Mouse (Mus musculus) c-Kit-negative CD71-positive TER-119-positive erythroid progenitor cells, embryonic 14.5 days (primary cell): ENCODE measurements around the gene Foxj3.
"Not testable (repeated sequence)": the region's sequence is repeated elsewhere in the genome, so short reads cannot be mapped to it uniquely, and the experiment has no call there.

Experiments
- DNase-seq: peaks from one replicate; pipeline ENCODE4 v3.0.0-alpha.2; 2013; ENCODE audit warnings: low read depth, low spot score

Gene Foxj3

DNA sequence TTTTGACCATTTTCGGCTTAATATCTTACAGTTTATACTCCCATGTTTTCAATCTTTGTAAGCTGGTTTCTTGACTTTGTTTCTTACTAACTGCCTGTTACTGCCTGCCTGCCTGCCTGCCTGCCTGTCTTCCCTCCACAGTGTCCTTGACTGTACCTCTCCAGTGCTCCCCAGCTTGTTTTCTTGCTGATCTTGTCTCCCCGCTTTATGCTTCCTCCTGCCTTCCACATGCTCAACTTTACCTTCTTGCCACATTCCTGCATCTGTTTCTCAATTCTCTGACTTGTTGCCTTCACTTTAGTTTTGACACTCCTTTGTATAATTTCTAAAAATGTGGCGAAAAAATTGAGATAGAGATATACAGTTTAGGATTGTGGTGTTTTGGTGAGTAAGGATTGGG lies 35.9 kb downstream of the Foxj3 start:
- DNase-seq, result no peak

DNA sequence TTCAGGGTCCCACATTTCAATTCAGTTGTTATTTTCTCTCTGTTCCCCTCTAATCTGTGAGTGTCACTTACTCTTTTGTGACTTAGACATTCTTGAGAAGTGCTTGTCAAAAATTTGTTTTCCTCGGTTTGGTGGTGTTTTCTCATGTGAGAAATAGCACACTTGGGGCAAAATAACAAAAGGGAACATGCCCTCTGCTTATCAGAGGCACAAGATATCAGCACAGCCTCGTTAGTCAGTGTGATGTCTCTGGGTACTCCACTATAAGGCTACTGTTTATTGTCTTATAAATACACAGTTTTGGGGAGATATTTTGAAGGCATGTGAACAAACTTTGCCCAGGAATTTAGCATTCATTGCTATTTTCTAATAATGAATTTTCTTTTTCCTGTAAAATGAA lies 37.7 kb downstream of the Foxj3 start:
- no peak for DNase-seq

DNA sequence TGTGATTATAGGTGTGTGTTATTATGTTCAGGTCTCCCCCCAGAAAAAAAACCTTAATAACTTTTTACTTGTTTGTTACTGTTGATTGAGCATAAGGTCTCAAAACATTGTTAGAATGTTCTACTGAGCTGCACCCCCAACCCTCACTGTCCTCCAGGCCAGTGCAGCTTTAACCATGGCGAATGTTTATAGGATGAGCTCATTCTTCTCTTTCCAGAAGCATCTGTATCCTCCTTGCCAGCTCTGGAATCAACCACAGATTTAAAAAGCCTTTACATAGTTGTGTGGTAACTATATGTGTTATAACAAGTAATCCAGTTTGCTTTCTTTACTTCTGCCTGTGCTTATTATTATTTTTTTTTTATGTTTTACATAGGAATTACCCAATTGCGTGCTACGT lies 38.7 kb downstream of the Foxj3 start:
- no peak for DNase-seq

DNA sequence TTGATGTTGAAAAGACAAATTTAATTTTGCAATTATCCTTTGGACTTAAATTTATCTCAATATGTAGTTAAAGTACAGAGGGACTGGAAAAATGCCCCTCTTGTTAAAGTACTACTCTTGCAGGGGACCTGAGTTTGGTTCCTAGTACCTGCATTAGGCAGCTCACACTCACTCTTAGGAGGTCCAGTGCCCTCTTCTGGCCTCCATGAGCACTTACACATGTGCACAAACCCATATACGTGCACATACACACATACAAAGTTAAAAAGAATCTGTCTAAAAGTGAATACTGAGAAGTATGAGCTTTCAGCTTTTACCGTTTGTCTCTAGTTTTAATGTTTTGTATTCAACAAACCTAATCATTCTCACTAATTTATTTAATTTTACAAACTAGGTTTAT lies 51.2 kb downstream of the Foxj3 start:
- no peak for DNase-seq

DNA sequence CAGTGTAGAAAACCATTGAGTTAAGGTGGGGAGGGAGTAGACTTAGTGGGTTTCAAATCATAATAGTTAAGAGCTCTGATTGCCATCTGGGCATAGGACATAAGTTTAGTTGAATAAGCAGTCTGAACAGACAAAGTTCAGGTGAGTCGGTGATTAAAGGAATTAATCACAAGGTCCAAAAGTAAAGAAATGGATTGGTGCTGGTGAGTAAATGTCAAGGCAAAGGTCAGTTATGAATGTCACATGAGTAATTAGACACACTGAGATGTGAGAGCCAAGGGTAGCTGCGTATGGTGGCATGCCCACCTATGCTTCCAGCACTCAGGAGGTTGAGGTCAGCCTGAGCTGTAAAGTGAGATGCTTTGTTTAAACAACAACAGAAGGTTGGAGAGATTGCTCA lies 52.6 kb downstream of the Foxj3 start:
- no peak for DNase-seq

DNA sequence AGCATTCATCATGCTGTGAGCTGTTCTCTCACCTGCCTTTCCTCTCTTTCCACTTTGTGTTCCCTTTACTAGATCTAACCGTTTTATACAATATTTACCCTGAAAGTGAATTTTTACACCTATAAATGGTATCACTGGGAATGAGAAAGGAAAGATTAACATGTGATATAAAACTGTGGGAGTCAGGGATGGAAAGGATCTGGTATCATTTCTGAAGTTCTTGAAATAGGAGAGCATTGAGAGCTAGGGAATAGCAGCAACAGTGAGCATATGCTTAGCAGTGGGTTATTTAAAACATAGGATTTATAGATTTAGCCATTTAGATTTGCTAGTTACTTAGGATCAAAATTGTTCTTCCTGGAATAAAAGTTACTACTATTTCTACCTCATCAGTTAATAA lies 53.2 kb downstream of the Foxj3 start:
- no peak for DNase-seq

DNA sequence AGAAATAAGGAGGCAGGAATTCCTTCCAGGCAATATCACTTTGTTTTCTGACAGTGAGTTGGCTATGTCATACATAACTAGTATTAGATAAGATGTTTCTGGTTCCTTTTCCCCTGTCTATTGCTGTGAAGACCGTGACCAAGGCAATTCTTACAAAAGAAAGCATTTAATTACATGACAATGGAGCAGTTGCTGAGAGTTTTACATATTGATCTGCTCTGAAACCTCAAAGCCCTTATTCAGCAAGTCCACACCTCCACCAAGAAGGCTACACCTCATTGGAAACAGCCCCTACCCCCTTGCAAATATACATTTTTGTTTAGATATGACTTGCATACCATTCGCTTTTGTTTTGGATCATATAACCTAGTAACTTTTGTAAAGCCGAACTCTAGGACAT lies 55.7 kb downstream of the Foxj3 start:
- DNase-seq, result no peak

DNA sequence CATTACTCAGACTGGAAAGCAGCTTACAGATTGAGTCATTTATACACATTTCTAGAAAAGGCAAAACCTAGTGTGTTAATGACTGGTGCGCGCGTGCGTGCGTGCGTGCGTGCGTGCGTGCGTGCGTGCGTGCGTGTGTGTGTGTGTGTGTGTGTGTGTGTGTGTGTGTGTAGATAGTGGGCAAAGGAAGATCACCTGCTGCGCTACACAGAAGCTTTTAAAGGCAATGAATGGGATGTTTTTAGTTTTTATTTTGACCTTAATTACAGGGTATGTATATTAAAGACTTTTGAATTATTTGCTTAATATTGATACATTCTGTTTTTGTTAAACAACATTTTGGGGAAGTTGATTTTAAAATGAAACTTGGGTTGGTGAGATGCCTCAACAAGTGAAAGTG lies 57.5 kb downstream of the Foxj3 start:
- DNase-seq, result no peak

DNA sequence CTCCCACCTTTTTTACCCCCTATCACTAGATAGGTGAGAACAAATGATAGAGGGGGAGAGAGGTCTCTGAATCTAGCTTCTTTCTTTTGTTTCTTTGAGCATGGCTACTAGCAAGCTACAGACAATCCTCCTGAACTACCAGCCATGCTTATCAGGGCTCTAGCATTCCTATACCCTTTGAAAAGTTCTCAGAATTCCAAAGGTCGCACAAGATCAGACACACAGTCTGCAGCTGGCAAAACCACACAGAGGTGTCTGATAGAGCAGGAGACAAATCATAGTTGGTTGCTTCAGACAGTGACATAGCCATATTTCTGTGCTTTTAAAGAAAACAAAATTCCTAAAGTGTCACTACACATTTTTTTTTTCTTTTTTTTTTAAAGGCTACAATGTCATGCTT lies 62.8 kb downstream of the Foxj3 start:
- no peak for DNase-seq

DNA sequence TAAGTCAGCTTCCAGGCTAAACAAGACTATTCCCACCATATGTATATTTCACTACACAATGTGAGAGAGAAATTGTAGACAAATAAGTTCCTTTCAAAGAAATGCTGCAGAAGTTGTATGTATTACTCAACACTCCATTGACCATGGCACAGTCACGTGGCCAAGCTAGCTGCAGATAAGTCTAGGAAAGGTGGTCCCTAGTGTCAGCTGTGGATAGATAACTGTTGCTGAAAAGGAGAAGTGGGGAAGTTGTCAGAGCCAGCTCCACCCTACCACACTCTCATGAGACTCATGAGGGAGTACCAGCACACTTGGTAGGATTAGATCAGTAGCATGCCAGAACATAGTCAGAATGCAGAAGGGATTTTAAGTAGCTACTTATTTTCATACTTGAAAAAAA lies 72.7 kb downstream of the Foxj3 start:
- no peak for DNase-seq

DNA sequence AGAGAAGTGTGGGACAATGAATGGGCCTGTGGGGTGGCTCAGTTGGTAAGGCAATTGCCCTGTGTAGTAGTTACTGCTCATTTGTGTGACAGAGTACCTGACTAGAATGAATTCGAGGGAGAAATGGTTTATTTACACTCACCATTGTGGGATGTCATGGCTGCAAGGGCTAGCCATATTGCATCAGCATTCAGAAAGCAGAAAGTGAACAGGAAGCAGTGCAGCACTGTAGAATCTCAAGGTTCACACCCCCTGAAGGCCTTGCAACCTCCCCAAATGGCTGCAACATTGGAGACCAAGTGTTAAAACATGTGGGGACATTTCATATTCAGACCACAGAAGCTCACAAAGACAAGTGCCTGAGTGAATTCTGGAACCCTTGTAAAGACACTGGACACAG lies 77.3 kb downstream of the Foxj3 start:
- DNase-seq, result no peak

DNA sequence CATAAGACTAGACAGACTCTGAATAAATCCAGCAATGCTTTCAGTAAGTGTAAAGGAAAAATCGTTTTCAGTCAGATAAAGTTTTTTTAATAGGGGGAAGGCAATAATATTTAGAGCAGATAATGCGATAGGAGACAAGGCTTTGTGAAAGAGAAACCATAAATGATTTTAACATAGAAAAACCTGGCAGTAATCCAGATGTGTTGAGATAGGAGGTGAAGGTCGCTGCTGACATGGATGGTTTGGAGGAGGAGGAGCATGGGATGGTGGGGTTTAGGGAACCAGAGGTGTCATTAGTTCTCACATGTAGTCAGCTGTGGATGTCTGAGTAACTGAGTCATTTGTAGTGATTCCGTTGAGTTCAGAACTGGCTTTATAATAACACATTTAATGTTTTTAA lies 77.9 kb downstream of the Foxj3 start:
- DNase-seq, result no peak

DNA sequence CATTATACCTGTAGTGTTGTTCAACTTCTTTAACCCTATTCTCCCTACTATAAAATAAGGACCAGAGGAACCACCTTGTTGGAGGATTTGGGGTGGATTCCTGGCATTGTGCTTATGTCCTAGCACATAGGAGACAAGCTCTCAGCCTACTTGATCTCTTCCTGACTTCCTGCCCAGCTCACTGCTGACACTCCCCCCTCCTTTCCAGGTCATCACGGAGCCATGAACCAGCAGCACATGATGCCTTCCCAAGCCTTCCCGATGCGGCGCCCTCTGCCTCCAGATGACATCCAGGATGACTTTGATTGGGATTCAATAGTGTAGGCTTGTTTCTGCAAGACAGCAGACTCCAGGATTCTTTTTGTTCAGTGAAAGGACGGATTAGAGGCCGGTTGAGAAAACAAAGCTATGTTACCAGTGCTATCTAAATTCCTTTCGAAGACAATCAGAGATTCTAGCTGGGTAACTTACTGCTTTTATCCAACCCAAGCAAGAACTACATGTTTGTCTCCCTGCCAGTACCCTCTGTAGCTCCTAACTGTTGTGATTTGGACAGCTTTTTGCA lies 89.4 kb downstream of the Foxj3 start:
- DNase-seq, result no peak

DNA sequence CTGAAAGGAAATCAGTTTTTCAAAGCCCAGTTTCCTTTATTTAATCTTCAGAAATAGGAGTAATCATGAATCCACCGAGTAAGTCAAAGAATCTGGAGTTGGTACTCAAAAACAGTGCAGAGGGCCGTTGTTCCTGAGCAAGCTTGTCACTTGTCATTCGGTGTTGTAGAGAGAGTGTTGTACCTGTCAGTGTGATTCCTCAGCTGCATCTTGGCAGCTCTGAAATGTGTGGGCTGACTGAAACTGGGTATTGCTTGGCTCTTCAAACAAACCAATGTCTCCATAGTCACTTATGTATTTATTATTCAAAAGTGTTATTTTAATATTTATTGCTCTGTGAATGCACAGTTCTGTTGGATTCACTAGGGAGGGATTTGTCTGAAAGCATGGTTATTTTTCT lies 90.1 kb downstream of the Foxj3 start:
- DNase-seq, result no peak

DNA sequence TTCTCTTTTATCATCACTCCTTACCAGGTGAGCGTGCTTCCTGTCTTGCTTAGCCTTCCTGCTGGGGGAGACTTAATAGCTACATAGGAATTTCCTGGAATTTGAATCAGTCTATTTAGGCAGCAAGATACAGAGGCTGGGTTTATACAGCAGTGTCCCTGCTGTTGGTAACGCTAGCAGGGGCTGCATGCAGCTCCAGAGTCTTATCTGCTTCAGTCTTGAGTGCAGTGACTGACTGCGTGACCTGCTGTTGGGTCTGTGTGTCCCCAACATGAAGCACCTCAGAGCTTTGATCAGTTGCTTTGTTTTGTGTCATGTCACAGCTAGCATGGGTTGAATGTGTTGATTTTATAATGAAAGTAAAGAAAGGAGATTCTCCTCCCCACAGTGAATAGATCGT lies 90.5 kb downstream of the Foxj3 start:
- no peak for DNase-seq

DNA sequence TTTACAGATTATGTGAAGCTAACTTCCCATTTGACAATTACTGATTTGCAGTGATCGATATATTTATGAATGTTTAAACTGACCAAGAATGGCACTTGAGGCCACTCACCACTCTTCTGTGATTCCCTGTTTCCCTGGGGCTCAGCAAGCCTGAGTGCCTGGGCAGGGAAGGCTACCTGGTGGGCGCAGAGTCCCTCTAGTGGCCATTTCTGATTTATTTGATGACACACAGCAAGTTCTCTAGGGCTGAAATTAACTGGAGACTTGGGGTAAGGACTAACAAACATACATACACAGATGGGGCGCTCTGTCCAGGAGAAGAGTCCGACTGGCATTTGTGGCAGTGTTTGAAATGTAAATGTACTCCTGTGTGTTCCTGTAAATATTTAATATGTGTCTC lies 91.6 kb downstream of the Foxj3 start:
- DNase-seq, result not testable (repeated sequence)

DNA sequence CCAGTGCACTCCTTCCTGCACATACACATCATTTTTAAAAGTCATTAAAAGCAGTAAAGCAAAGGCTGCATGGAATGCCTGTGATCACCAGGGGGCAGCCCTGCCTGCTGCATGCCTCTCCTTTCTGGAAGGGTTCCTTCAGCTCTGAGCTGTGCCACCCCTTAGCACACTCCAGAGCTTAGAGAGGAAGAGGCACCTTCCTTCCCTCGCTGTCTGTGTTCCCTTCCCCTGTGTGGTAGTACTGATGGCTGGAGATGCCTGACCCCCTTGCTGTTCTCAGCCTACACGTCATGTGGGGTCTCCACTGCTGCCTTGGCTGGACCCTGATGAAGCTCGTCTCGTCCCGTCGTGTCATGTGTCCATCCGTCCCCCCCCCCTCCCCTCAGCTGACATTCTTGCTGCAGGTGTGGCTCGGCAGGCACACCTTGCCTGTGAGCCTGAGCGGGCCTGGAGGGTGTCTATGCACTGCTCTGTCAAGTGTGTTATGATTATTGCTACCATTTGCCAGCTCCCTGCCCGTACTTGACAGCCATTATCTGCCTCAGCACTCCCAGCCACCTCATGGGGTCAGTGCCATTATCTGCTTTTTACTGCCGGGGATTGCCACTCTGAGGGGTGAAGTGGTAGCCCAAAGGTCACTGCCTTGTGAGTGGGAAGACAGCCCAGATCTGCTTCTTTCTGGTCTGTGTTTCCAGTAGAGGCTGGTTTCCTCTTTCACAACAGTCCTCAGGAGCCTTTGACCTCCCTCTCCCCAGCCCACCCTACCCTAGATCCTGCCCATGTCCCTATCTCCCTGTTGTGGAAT lies 94.5 kb downstream of the Foxj3 start:
- DNase-seq, result no peak

DNA sequence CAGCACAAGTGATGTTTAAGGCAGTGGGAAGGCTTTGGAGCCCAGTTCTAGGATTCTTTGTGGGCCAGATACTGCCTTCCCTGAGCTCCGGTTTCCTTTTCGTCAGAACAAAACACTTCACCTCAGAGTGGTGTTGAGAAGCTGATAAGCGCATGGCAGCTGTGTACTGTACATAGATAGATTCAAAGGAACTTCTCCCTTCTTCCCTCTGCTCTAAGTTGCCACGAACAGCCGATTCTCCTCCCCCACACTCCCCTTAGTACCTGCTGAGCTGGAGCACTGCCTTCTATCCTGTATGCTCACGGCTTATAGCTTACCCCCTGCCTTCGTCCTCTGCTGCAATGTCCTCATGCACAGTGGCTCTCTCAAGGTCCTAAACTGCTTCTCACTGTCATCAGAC lies 95.9 kb downstream of the Foxj3 start:
- no peak for DNase-seq

DNA sequence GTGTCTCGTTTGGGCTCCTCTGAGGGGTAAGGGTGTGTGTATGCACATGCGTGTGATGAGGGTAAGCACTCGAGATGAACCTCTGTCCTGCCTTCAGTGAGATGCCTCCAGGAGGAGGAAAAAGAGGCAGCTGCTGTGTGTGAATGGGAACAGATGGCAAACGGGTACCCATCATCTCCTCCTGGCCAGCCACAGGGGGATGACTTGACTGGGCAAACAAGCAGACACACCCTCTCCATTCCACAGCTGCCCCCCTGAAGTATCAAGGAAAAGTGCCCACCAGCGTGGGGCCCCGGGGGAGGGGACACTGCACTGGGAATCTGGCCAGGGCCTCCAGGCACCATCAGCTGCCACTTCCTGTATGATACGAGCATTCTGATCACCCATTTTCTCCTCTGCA lies 96.5 kb downstream of the Foxj3 start:
- no peak for DNase-seq

DNA sequence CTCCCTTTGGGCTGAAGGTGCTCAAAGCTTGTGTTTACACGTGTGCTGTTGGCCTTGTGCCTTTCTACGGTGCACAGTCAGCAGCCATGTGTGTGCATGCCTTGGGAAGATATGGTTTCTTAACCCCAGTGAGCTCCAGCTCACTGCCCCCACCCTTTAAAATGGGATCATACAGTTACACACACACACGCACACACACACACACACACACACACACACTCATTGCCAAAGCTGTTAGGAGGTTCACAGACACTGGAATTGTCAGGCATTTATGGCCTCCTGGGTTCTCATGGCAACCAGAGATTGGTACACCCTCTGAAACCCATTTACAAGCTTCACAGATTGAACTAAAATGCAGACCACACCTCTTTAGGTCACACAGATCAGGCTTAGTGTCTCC lies 97.1 kb downstream of the Foxj3 start:
- DNase-seq, result no peak

DNA sequence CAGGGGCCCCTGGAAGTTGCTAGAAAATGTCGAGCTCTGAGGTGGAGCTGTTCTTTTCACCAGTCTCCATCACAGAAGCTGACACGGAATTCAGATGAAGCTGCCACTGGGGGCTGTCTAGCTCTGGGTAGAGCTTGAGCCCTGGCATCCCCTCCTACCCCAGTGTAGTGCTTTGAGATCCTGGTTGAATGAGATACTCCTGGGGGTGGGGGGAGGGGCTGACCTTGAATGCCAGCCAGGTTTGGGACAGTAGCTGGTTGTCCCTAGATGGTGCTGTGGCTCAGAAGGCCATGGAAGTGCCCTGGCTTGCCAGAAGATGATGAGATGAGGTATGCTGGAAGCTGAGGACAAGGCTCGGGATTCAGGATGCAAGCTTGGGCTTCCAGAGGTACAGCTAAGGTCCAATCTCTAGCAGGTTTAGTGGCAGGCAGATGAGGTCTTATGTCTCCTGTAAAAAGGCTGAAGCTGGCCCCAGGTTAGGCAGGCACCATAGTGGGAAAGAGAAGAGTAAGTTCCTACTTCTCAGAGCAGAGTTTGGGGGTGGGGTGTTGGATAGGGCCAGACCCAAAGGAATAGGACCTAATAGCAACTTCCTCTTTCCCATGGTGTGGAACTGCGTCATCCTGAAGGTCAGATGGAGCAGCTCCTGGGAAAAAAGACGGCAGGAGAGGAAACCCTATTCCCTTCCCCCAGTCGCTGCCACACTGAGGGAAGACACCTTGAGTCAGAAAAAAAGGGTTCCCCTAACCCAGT lies 98.3 kb downstream of the Foxj3 start:
- DNase-seq, result no peak

DNA sequence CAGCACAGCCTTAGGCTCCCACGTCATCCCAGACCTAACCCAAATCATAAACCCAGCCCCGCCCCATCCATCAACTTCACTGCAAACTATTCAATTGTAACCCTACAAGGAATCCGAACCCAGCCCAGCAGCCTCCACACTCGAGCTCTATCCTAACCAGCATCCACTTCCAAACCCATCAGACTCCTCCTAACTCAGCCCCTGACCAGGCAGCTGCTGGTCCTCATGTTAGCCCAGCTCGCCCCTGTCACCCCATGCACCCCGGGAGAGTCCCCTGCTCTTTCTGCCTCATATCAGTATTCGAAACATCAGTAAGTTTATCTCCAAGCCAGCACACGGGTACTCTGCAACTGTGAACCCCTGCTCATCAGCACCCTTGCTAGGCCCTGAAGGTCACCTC lies 98.9 kb downstream of the Foxj3 start:
- no peak for DNase-seq

DNA sequence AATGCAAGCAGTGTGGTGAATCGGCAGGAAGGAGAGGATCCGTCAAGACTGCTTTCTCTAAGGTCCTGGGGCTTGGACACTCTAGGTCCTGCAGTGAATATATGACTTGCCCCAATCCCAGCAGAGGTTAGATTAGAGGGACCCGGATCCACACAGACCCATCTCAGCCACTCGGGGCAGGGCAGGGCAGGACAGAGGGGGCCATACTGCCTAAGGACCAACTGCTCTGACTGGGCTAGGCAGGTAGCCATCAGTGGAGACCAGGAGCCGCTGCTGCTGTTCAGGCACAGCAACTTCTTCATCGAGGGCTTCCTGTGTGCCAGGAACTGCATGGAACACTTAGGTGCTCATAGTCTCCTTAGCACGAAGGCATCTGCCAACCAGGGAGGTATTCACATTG lies 99.9 kb downstream of the Foxj3 start:
- DNase-seq, result no peak
